Mouse (Mus musculus) fat pad, adult 2 months (tissue): ENCODE data around the gene Jagn1.

Source experiments
- DNase-seq: peaks from one replicate; pipeline ENCODE4 v3.0.0-alpha.2; 2011; ENCODE audit warnings: low read depth, low spot score; ENCODE audit errors: extremely low read depth

The Jagn1 gene

DNA sequence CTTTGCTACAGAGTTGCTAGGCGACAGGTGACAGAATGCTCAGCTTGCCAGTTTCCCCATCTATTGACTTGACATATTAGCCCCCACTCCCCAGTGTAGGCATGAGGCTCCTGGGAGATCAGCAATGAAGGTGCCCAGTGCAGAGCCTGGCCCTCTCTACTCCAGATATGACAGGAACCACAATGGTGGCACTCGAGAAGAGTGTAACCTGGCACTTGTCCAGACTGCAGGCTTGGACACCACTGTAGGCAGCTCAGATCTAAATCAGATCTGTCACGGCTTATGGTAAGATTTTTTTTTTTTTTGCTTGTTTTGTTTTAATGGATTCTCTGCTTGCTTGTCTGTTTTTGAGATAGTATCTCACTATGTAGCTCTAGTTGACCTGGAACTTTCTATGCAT lies 8.7 kb upstream of the Jagn1 start:
- DNase-seq: no peak

DNA sequence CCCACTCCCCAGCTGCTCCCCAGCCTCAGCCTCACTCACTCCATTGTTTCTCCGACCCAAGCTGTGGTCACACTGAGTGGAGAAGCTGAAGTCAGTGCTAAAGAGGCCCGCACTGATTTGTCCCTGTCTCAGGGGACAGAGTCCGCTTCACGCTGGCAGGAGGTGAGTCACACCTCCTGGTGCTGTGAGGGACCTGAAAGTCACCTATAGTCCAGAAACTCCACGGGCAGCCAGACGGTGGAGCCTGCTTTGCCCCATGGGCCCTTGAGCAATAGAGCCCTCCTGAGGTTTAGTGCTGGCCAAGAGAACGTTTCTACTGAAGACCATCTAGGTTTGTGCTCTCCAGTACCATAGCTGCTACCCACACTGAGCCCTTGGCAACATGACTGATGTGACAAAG lies 7.7 kb upstream of the Jagn1 start:
- no peak for DNase-seq

DNA sequence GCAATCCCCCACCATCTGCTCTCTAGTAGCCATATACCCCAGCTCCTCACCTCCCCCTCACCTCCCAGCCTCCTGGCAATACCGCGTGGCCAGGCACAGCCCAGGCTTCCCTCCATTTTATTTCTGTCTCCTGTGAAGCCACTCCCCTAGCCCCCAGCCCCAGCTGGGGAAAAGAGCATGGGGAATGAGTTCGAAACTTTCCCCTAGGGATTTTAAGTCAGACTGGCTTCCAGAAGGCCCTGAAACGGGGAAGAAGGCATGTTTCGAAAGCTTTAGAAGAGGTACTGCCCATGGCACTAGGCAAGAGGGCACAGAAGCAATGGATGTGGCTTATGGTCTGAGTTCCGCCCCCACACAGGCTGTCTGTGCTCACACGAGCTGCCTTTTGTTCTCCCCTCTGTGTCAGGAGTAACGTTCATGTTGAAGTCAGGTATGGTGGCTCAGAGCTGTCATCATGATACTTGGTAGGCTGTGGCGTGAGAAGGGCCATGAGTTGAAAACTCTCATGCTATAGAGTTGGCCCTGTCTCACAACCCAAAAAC lies 6.6 kb upstream of the Jagn1 start, which contains the start of gene Cidec:
Cidec (minus strand) TSS at position 97 of the 542 bp plus-strand sequence.
- DNase-seq: no peak

DNA sequence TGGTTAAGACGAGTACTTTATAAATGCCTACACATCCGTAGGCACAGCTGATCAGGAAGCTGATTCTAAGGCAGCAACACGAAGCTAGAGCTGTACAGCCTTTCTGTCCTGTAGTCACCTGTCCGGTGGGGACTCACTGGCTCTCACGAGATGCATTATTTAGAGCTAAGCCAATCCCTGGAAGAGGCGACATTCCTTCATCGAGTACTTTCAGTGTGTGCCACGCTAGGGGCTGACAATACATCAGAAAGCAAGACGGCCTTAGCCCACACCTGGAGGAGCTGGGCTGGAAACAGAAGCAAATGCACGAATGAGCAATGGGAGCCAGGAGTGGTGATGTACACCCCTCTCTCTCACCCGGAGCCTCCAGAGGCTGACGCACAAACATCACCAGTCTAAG lies 5.2 kb upstream of the Jagn1 start:
- DNase-seq: no peak

- no peak for DNase-seq
These were observed 3.5 kb upstream of the Jagn1 start for GRCm38 (mm10) chr6:113438721-113439430.

DNA sequence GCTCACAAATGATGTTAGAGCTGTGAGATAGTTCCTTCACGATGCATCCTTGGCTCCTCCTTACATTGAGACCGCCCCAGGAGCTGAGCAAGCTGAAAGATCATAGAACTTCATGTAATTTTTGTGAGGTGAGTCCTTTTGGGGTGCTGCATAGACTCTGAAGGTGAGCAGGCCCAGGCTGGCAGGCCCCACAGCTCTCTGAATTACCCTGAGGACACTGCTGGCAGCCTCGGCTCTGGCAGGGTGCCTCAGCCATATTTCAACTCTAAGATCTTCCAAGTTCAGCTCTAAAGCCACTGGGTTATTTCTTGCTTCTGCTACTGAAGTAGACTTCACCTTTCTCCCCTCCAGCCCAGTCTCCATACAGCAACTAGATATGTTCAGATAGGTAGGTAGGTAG lies 1.7 kb upstream of the Jagn1 start:
- no peak for DNase-seq

- DNase-seq: no peak
These were observed 1.2 kb upstream of the Jagn1 start for GRCm38 (mm10) chr6:113441147-113441680.

DNA sequence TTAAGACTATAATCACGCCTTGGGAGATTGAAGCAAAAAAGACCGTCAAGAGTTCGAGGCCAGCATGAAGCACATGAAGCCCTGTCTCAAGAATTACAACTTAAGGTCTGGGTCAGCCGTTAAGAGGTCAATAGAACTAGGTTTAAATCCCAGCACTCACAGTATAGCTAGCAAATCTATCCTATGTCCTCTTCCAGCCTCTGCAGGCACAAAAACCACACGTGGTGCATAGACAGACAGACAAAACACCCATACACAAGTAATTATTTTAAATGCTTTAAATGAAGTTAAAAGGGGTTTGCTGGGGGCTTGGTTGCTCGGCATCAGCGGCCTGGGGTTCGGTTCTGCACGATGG lies 305 bp upstream of the Jagn1 start:
- DNase-seq: no peak

DNA sequence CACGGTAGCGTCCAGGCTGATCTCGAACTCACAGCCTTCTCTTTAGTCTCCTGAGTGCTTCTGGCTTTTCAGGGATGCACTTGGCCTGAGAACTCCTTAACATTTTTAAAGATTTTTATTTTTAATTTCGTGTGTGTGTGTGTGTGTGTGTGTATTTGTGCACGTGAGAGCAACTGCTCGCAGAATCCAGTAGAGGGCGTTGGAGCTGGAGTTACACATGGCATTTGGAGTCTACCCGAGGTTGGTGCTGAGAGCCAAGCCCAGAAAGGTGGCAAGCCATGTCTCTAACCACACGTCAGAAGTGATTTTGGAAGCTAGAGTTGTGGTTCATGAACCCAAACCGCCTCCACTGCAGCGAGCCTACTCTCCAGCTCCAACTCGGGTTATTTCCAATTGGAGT lies 722 bp downstream of the Jagn1 start:
- no peak for DNase-seq

GRCm38 (mm10) chr6:113444207-113444965 lies 2.0 kb downstream of the Jagn1 start:
- DNase-seq: no peak

GRCm38 (mm10) chr6:113447639-113448038 lies 5.3 kb downstream of the Jagn1 start:
- no peak for DNase-seq

GRCm38 (mm10) chr6:113451839-113452238 lies 9.5 kb downstream of the Jagn1 start:
- no peak for DNase-seq

GRCm38 (mm10) chr6:113455007-113455406 lies 12.6 kb downstream of the Jagn1 start:
- no peak for DNase-seq

GRCm38 (mm10) chr6:113457952-113458534 lies 15.7 kb downstream of the Jagn1 start, which contains the start of gene Il17re:
Gene Il17re, plus strand, starts transcription at chr6:113458484.
- no peak for DNase-seq

DNA sequence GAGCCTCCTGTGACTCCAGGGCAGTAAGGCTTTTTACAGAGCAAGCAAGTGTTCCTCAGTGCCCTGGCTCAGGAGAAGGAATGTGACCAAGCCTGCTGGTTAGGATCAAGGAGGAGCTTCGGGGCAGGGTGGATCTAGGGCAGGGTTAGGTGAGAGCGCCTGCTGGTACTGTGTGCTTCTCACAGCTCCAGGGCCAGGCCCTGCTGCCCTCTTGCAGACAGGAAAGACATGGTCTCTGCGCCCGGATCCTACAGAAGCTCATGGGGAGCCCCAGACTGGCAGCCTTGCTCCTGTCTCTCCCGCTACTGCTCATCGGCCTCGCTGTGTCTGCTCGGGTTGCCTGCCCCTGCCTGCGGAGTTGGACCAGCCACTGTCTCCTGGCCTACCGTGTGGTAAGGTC lies 16.3 kb downstream of the Jagn1 start:
- no peak for DNase-seq

GRCm38 (mm10) chr6:113464040-113464439 lies 21.7 kb downstream of the Jagn1 start:
- DNase-seq: no peak

DNA sequence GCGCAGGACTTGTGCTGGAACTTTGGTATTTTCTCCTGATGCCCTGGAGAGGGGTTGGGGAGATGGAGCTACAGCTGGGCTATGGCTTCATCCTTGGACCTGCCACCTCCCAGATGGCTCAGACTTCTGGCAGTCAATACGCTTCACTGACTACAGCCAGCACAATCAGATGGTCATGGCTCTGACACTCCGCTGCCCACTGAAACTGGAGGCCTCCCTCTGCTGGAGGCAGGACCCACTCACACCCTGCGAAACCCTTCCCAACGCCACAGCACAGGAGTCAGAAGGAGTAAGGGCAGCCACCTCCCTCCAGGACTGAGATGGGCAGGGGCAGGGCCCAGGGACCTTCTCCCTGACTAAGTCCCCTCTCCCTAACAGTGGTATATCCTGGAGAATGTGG lies 23.2 kb downstream of the Jagn1 start:
- no peak for DNase-seq

DNA sequence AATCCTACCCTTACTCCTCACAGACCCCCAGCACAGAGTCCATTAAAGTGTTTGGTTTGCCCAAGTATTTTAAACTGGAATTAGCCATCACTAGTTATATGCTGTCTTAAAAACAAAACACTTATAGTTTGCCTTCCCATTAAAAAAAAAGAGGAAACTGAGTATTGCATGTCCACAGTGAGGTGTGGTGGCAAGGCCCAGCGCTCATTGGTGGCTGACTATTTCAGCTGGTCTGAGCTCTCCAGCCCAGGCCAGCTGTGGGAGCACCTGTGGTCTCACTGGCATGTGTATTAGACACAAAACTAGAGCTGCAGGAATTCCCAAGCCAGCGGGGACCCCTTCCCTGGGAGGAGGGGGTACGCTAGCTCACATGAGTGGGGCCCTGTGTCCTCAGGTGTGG lies 26.1 kb downstream of the Jagn1 start:
- no peak for DNase-seq

DNA sequence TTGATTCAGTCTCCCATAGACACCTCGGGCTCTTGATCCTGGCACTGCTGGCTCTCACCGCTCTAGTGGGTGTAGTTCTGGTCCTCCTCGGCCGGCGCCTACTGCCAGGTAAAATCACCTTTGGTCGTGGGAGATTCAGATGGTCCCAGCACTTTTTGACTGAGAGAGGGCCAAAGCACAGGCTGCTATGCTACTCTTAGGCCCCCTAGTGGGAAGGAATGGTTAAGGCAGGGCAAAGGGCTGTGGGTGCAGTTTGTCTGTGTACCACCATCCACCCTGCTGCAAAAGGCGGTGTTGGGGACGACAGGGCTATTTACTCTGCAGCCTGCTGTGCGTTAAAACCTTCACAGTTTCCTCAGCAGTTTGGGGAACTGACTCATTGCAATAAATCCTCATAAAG lies 26.7 kb downstream of the Jagn1 start:
- no peak for DNase-seq

DNA sequence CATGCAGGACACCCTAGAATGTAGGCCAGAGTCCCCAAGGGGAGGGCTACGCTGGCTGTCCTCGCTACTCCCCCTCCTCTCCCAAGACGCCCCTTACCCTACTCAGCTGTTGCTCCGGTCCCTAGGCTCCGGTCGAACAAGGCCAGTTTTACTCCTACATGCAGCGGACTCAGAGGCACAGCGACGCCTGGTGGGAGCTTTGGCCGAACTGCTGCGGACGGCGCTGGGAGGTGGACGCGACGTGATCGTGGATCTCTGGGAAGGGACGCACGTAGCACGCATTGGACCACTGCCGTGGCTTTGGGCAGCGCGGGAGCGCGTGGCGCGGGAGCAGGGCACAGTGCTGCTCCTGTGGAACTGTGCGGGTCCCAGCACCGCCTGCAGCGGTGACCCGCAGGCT lies 27.1 kb downstream of the Jagn1 start:
- no peak for DNase-seq

- peak; percentile 61 for DNase-seq
These were observed 29.0 kb downstream of the Jagn1 start, which contains the start of gene Il17rc for GRCm38 (mm10) chr6:113471297-113471936. Gene Il17rc, plus strand, starts transcription at chr6:113471427.
